Mouse (Mus musculus) ZHBTc4 (cell line): Measurements from ENCODE around the gene Ank3.

Source experiments
- DNase-seq: peaks from one replicate; pipeline ENCODE4 v3.0.0-alpha.2; 2011; ENCODE audit warnings: low read depth, low spot score

The Ank3 gene

DNA sequence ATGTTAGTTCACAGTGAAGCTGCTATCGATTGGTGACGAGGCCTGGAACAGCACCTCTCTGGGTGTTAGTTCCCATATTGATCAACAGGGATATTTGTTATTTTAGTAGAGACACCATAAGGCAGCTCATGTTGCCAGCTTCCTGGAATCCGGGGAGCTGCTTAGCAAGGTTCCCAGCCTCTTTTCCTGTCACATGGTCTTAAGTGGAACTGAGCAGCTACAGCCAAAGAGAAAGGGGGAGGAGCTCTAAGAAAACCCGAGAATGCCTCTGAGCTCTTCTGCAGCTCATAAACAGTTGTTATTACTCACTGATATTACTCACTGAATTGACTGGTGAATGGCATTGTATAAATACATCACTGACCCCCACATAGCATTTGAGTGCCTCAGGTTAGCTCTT lies 318.3 kb downstream of the Ank3 start:
- no peak for DNase-seq

DNA sequence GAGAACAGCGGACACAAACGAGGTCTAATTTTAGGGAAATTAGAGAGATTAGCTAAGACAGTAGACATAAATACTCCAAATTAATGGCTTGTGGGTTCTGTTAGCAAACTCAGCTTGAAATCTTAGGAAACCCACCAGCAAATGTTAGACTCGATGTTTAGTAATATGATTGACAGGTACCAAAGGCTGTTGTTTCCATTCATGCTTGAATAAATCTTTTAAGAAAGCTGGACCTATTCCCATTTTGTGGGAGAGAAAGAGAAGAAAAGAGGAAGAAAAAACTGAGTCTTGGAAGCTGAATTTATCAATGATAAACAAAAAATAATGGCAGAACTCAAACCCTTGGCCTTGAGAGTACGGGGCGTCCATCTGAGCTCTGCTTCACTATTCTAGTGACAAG lies 320.8 kb downstream of the Ank3 start:
- no peak for DNase-seq

DNA sequence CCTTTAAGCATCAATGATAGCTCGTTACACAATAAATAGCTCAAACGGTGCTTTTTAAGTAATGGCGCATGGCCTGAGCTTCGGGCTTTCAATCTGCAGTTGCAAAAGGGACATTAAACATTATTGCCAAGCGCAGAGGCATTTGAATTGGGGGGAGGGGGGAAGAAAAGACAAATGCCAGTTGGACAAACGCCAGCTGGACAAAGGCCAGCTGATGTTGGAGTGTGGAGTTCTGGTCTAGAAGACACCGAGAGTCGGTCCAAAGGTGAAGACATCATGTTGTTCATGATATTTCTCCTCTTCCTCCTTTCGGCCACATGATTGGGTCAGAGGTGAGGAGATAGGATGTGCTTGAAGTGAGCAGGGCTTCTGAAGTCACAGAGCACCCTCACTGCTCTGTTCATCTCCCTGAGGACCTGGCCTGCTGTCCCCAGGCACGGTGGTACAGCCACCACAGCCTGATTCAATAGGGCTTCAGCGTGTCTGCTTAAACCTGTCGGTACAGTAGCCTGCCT lies 321.4 kb downstream of the Ank3 start:
- no peak for DNase-seq

DNA sequence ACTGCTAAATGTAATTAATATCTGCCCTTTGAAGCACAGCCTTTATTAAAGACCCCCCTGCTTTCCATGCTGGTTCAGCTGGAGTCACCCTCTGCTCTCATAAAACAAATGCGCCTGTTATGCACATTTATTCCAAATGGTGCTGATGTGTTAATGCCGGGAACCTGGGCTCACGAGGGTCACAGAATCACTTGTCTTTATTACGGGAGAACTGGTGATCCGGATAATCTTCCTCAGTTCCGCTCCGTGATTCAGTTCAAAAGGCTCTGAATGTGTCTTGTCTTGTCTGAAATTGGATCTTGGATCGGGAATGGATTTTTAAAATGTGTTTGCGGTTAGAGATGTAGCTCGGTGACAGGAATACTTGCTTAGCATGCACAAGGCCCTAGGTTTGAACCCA lies 321.9 kb downstream of the Ank3 start:
- DNase-seq, result no peak

DNA sequence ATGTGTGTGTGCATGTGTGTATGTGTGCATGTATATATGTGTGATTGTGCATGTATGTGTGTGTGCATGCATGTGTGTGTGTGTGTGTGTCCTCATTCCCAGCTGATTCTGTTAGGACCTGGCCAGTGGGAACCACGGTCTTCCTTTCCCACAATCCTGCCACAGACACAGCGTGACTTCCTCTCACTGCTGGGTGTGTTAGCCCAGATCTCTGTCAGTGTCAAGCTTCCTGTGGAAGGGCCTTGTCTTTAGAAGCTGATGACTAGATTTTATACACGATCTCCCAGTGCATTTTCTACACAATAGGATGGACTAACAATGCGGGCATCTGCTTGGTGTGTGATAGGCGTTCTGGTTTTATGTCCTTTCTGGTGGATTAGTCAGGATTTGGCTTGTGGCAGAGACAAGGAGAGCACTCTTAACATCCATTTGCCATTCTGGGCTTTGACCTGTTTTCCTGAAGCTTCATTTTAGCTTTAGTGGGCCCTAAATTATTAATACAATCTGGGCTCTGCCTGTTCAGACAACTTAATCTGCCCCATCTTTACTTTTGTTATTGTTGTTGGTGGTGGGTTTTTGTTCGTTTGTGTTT lies 322.4 kb downstream of the Ank3 start:
- DNase-seq, result no peak

DNA sequence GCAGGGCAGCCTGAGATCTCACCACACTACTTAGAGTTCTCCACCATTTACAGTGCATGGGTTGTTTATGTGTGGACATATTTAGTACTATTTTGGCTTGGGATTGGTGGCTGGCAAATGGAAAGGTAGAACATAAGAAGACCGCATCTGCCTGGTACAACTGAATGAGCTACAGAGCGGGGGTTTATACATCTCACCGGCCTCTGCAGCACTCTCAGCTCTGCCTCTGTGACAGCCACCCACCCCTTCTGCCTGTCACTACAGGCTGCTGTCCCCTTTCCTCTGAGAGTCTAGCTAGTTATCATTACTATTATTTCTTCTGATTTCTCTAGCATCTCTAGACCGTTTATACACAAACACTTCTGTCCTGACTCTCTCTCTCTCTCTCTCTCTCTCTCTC lies 325.6 kb downstream of the Ank3 start:
- DNase-seq, result no peak

DNA sequence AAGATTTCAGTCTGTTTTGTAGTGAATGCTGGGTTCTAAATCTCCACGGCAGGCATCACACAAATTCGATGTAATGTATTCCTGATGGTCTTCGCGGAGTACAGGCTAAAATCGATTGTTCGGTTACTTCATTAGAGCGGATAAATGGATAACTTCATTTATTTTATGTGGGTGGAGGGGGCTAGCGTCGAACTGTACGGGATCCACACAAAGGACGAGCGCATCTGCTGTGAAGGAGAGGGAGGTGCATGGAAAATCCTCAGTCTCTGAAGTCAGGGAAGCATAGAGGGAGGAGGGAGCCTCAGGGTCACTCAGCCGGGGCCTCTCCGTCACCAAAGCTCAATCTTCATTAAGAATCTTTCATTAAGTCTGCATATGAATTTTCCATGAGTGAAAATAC lies 326.5 kb downstream of the Ank3 start:
- DNase-seq, result no peak

DNA sequence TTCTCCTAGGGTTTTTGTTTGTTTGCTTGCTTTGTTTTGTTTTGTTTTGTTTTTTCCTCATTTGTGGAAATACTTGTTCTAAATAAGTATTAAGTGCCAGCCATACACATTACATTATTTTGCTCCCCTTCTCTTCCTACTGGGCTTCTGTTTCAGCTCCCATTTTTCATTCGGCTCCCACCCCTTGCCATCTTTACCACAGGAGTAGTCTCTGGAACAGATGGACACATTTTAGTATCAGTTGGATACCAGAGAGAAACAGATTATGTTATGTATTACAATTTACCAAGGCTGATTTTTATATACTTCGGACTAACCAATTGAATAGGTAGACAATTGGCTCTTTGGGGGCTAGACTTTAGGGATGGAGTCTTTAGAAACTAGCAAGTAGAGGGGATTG lies 327.7 kb downstream of the Ank3 start:
- no peak for DNase-seq

DNA sequence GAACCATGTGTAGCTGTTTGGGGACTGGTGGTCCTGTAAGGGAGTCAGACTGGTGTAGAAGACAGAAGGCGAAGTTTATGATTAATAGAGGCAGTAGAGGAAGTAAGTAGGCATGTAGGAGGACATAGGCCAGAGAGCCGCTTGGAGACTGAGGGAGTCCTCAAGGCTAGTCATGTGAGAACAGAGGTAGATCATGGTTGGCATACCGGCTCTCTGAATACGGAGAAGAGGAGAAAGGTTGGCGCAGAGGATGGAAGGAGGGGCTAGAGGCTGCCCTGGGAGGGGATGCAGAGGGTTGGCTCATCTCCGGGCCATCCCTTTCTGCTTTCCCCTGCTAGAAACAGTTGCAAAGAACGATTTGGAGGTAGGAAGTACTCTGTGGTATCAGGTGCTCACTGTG lies 328.2 kb downstream of the Ank3 start:
- DNase-seq, result no peak

DNA sequence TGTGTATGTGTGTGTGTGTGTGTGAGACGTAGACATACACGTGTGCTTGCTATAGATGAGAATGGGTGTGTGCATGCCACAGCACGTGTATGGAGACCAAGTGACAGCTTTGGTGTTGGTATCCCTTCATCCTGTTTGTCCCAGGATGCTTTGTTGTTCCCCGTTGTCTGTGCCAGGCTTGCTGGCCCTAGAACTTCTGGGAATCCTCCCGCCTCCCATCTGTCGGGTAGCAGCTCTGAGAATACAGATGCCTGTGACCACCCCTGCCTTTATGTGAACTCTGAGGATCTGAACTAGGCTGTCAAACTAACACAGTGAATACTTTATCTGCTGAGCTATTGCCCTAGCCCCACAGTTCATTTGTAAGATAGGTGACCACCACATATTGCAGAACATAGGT lies 330.3 kb downstream of the Ank3 start:
- DNase-seq, result no peak

DNA sequence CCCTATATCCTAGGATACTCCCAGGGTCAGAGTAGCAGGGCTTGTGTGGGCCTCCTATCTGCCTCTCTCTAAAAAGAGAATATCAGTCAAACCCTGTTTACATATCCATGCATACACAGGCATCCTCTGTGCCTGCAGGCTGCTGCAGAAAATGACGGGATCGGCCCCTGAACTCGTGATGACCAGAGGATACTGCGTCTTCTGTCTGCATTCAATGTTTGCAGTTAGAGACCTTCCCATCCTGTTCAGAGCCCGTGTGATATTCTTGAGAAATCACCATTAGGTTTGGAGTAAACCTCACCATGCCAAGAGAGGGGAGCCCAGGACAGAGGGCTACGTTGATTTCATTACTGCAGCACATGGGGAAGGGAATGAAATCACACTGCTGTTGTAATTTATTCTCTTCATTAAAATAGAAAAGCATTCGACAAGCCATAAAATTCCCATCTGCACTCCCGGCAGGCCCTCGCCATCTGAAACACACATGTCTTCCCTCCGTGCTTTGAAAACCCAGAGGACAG lies 331.8 kb downstream of the Ank3 start:
- DNase-seq, result no peak

DNA sequence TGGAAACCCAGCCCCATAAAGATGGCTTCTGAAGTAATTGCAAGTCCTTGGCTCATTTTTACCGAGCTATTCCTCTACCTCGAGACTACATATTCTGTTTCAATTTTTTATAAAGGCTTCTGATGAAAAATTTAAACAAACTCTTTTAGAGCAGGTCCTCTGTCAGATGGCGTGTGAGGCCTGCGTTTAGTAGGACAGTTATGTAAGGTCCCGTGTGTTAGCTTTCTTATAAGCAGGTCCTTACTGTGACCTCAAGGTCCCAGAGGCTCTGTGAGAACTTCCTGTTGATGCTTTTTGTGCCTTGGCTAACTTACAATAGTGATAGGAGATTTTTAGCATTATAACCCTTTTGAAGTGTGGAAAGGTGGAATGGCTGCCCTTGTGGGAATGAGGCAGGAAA lies 332.8 kb downstream of the Ank3 start:
- DNase-seq, result no peak

DNA sequence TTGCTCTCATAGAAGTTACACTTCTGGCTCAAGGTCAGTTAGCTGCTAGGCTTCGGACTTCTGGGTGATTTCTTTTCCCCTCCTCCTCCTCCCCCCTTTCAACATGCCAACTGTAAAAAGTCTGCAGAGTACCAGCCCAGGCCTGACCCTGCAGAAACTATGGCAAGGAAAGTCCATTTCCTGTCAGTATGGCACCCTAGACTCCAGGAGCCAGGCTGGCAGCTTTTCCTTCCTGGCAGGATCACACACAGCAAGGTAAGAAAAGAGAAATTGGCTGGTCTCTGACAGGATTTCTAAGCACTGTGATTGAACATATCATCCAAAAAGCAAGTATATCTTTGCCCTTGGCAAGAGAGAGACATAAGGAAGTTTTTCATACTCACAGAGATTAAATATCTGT lies 333.3 kb downstream of the Ank3 start:
- no peak for DNase-seq

DNA sequence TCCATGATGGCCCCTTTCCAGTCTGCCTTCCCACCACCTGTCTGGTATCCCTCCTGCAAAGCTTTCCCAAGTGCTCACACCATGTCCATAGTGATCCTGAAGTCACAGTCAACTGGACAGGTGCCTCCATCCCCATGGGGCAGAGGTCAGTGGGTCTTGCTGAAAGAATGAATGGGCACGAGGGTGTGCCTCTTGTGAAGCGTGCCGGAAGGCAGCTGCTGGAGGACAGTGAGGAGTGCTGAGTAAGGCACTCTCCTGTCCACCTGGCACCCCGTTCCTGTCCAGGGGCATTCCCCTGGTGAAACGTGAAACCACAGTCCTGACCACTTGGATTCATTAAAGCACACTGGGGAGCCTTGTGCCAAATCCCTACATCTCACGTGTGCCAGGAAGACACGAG lies 337.7 kb downstream of the Ank3 start:
- no peak for DNase-seq

DNA sequence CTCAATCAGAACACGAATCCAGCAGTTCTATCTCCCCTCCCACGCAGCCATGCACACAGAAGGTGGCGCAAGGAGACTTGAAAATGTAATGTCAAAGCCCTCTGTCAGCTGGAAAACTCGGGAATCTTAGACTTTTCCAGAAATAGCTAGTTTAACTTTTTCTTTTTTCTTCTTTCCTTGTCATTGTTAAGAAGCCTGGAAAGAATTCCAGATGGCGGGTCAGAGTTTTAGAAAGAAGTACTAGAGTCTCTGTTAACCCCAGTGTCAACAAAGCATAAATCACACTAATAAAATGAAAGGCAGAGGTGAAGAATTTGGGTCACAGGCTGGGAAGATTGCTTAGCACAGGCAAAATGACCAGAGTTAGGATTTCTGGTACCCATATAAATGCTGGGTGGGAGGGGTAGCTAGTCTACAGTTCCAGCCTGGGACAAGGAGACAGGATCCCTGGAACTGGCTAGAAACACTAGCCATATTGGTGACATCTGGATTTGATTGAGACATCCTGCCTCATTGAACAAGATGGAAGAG lies 340.2 kb downstream of the Ank3 start:
- DNase-seq, result no peak

DNA sequence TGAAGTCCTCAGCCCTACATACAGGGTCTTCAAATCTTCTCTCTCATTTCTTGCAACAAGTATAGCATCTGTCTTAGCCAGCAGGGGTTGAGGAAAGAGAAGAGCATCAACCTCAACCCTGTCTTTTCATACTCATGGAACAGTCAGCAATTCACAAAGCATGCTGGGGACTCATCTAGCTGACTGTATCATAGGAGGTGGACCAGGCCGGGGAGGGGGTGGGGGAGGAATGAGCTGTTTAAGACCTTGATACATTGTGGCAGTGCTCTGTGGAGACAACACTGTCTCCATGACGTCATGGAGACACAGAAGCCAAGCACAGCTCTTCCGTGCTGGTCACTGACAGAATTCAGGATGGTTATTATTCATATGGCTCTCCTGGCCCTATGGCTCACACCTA lies 344.0 kb downstream of the Ank3 start:
- DNase-seq, result no peak

DNA sequence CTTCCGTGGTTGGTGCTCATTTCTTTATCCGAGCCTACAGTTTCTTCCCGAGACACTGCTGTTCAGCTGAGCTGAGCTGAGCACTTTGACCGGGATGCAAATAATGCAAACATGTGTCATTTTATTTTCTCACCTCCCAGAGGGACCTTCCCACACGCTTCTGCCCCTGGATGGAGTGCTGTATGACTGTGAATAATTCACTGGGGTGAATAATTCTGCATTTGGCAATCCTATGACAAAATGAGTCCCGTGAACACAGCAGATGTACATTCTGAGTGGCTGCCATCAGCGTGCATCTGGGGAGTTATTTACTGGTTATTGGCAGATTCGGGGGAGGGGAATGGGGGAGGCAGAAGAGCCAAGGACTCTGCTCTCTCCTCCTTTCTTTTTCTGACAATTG lies 345.6 kb downstream of the Ank3 start:
- DNase-seq, result no peak

DNA sequence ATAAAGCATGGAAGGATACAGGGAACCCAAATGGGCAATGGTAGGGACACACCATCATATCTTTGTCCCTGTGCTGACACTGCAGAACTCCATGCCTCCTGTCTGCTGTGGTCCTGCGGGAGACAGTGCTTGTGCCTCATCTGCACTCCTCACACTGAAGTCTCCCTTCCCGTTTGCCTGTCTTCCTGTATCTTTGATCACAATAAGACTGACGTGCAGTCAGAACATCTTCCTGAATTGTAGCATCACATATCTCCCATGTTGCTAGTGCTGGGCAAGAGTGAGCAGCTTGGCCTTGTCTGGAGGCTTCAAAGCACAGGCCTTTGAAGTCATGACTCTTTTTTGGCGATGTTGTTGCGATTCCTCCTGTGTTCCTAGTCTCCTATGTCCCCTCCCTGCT lies 346.3 kb downstream of the Ank3 start:
- DNase-seq, result no peak

DNA sequence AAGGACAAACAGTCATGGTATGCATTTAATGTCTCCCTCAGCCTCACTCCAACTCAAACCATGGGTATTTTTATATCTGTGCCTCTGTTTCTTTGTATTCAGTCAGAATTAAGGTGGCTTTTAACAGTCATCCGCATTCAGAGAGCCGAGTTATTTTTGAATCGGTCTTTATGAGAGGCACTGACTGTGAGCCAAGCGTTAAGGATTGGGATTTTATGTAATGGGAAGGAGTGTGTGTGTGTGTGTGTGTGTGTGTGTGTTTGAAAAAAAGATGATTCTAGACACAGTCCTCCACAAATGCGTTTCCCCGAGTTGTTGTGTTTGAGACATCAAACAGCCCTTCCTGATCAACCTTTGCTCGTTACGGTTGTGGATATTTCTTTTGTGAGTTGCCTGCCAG lies 347.7 kb downstream of the Ank3 start:
- no peak for DNase-seq

DNA sequence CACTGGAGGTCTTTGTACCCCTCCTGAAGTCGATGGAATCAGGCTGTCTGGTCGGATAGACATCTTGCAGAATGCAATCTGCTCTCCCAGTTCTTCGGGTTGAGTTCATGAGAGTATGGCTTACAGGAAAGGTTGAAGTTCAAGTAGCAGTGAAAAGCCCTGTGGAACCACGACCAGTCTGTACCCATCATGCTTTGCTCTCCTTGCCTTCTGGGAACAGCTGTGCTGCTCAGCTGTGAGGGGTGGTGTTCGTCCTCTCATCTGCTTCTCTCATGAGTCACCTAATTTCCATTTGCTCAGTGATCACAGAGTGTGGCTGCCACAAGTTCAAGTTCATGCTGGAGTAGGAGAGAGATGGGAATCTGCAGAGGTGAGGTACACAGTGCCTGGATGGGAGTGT lies 348.2 kb downstream of the Ank3 start:
- DNase-seq, result no peak

DNA sequence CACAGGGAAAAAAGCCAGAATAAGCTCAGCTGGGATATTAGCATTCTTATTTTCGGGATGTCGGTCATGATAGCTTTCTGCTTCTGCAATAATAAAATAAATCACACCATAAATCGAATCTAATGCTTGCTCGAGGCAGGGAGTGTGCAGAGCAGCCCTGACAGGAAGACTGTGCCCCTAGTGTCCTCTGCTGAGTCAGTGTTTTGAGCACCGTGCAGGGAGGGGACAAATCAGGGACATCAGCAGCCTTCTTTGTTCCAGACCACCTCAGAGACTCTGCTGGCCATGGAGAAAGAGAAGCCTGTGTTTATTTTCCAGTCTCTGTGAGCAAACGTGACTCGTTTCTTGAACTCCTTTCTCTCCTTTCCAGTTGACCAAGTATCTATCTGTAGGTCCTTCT lies 352.8 kb downstream of the Ank3 start:
- no peak for DNase-seq

DNA sequence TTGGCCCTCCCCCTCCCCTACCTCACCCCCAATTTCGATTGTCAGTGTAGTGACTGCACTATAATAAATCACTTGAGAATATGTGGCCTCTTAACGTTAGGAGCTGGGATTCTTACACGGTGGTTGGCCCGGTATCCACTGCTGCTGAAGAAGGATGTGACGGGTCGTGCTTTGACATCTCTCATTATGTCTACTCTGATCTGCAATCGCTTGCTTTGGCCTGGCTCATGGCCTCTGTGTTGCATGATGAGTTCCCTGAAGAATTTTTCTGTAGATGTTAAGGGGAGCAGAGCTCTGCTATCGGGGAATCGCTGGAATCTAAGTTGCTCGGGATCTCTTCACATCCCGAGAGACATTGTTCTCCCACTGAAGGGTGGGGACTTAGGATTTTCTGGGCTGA lies 354.9 kb downstream of the Ank3 start:
- DNase-seq, result no peak

DNA sequence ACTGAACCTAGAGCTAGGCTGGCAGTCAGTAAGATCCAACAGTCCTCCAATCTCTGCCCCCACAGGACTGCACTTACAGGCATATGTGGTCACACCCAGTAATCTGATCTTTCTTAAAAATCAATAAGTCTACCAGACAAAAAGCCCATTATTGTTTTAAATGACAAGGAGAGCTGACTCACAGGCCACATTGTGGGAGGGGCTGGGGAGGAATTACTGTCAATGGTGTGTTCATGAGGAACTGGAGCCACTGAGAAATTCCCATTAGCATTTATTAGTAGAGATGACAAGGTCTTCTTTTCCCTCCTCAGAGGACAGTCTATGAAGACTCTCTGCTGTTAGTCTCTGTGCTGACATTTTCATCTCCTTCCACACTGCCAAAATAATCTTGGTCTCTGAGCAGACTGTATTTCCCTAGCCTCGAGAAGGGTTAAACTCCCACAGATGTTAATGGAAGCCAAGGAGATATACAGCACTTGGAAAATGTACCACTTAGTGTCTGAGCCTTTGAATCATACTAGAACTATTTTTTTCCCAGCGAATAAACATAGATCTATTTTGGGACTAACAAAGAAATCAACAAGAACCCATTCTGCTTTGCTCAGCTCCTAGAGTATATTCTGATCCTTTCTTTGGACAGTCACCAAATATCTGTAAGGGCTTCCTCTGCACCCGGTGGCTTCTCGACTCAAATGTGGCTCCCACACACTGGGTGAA lies 358.5 kb downstream of the Ank3 start:
- DNase-seq, result no peak
